Mouse (Mus musculus): ENCODE data around the gene Ticam1. TPM values are rescaled to one million over a fixed set of nuclear protein-coding genes. Genes with fewer than 3 reads are reported as not detected.

The Ticam1 gene
- polyA plus RNA-seq, 1 experiment = 4.0 TPM

DNA sequence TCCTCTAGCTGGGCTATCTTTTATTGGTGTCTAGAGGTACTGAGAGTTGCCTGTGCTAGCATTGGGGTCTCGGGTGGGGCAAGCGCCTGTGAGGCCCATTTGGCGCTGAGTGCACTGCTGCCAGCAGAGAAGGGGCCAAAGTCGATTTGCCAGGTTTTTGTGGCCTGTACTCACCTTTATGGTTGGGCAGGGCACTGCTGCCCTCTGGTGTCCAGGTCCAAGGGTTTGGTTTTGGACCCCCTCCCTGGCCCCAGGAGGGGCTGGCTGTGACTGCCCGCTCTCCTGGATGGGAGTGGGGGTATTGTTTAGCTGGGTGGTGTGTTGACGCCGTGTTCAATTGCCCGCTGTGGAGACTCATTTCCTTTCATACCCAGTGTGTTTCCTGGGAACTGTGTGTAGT, 29.2 kb upstream of the Ticam1 start:
- Histone ChIP-seq H3K4me3 (ENCODE audit: low read depth, low read length) (no peak overlapping the region), H3K36me3 (ENCODE audit: control insufficient read depth, insufficient read depth, low read length, poor library complexity, severe bottlenecking) (peaks cover 40% of the 10 kb centered on the region), H3K4me1 (ENCODE audit: control insufficient read depth, insufficient read depth, low read length) (peaks cover 2% of the 10 kb centered on the region), H3K9ac (ENCODE audit: low read depth, poor library complexity, severe bottlenecking) (0 out of 2 replicates have a peak overlapping the region, but pooled peaks have one; percentile 78), H3K9me3 (replicated peaks; ENCODE audit: control insufficient read depth, insufficient read depth, low read length, poor library complexity, severe bottlenecking) (no peaks in the 10 kb centered on the region), H3K27me3 (ENCODE audit: control insufficient read depth, insufficient read depth, low read length, poor library complexity, severe bottlenecking) (no peaks in the 10 kb centered on the region), H3K27ac (ENCODE audit: insufficient read depth, low read length) (no peak overlapping the region)
- TF ChIP-seq CTCF (IDR thresholded peaks at IDR 0.05; ENCODE audit: low read depth, low read length) (peak; percentile 41), POLR2A (IDR thresholded peaks at IDR 0.05; ENCODE audit: insufficient read depth, low read length) (no peak), EP300 (IDR thresholded peaks at IDR 0.05; ENCODE audit: insufficient read depth, low read depth, low read length) (no peak)

DNA sequence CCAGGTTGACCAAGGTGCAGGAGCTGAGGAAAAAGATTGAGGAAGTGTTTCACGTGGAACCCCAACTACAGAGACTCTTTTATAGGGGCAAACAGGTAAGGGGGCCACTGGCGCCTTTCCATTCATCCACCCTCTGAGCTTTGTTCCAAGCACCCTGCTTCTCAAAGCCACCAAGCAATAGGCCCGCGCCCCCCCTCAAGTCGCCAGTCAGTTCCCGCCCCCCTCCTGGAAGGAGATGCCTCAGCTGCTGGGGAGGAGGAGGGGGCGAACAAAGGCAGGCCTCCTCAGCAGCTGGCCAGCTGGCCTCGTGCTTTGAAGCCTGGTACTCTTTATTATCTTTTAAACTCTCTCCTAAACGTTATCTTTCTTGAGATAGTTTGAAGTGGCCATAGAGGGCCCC, 28.6 kb upstream of the Ticam1 start:
- Histone ChIP-seq H3K27me3 (ENCODE audit: control insufficient read depth, insufficient read depth, low read length, poor library complexity, severe bottlenecking) (no peaks in the 10 kb centered on the region), H3K4me3 (ENCODE audit: low read depth, low read length) (peak overlapping the region; percentile 74), H3K36me3 (ENCODE audit: control insufficient read depth, insufficient read depth, low read length, poor library complexity, severe bottlenecking) (peaks cover 36% of the 10 kb centered on the region), H3K4me1 (ENCODE audit: control insufficient read depth, insufficient read depth, low read length) (peaks cover 2% of the 10 kb centered on the region), H3K9me3 (replicated peaks; ENCODE audit: control insufficient read depth, insufficient read depth, low read length, poor library complexity, severe bottlenecking) (no peaks in the 10 kb centered on the region), H3K9ac (ENCODE audit: low read depth, poor library complexity, severe bottlenecking) (peak overlapping the region; percentile 78), H3K27ac (ENCODE audit: insufficient read depth, low read length) (no peak overlapping the region)
- TF ChIP-seq EP300 (IDR thresholded peaks at IDR 0.05; ENCODE audit: insufficient read depth, low read depth, low read length) = no peak
- no peak for TF ChIP-seq POLR2A (IDR thresholded peaks at IDR 0.05; ENCODE audit: insufficient read depth, low read length)
- no peak for TF ChIP-seq CTCF (IDR thresholded peaks at IDR 0.05; ENCODE audit: low read depth, low read length)

DNA sequence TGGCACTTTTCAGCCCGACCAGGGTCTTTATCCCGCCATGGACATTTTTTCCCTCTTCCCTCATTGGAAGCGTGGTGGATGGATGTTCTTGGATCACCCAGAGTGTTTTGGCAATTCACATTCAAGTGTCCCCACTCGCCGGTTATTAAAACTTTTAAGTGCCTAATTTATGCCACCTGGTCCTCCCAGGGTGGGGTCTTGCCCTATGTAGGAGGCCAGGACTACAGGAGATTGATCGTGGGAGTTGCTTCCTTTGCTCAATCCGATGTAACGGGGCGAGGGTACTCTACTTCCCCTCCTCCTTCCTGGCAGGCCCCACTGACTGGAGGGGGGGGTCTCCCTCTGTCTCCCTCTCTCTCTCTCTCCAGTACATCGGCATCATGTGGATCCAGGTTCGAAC, 28.1 kb upstream of the Ticam1 start:
- Histone ChIP-seq H3K4me1 (ENCODE audit: control insufficient read depth, insufficient read depth, low read length) (peaks cover 2% of the 10 kb centered on the region), H3K4me3 (ENCODE audit: low read depth, low read length) (peak overlapping the region; percentile 74), H3K9me3 (replicated peaks; ENCODE audit: control insufficient read depth, insufficient read depth, low read length, poor library complexity, severe bottlenecking) (no peaks in the 10 kb centered on the region), H3K27ac (ENCODE audit: insufficient read depth, low read length) (no peak overlapping the region), H3K27me3 (ENCODE audit: control insufficient read depth, insufficient read depth, low read length, poor library complexity, severe bottlenecking) (no peaks in the 10 kb centered on the region), H3K9ac (ENCODE audit: low read depth, poor library complexity, severe bottlenecking) (peak overlapping the region; percentile 78), H3K36me3 (ENCODE audit: control insufficient read depth, insufficient read depth, low read length, poor library complexity, severe bottlenecking) (peaks cover 33% of the 10 kb centered on the region)
- no peak for TF ChIP-seq EP300 (IDR thresholded peaks at IDR 0.05; ENCODE audit: insufficient read depth, low read depth, low read length)
- TF ChIP-seq CTCF (IDR thresholded peaks at IDR 0.05; ENCODE audit: low read depth, low read length) = no peak
- no peak for TF ChIP-seq POLR2A (IDR thresholded peaks at IDR 0.05; ENCODE audit: insufficient read depth, low read length)

DNA sequence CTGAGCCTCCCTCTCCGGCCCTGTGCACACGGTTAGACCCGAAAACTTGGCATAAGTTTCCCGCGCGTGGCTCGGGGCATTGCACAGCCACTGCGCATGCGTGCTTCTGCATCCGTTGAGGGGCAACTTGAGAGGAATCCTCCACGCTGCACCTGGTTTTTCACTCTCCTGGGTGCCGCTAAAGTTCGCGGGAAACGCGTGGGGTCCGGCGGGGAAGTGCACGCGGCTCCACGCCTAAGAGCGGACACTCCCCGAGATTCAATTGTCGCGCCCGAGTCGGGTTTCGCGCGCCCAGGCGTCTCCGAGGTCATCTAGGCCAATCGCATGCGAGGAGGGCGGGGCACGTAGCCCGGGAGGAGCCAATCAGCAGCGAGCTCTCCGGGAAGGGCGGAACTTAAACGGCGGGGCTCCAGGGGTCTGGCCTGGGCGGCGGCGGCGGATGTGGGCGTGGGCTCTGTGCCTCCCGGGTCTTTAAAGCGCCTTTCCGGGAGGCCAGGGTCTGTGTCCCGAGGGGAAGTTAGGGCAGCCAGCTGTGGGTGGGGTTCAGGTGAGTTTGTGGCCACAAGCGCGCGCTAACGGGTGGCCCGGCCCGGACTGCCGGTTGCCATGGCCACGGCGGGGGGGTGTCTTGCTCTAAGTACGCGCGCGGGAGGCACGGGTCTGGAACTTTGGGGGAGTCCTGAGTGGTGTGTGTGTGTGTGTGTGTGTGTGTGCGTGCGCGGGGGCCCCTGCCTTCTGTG, 27.4 kb upstream of the Ticam1 start:
- Histone ChIP-seq H3K36me3 (ENCODE audit: control insufficient read depth, insufficient read depth, low read length, poor library complexity, severe bottlenecking) (peaks cover 28% of the 10 kb centered on the region), H3K27me3 (ENCODE audit: control insufficient read depth, insufficient read depth, low read length, poor library complexity, severe bottlenecking) (no peaks in the 10 kb centered on the region), H3K4me3 (ENCODE audit: low read depth, low read length) (peak overlapping the region; percentile 77), H3K9me3 (replicated peaks; ENCODE audit: control insufficient read depth, insufficient read depth, low read length, poor library complexity, severe bottlenecking) (no peaks in the 10 kb centered on the region), H3K4me1 (ENCODE audit: control insufficient read depth, insufficient read depth, low read length) (peaks cover 2% of the 10 kb centered on the region), H3K27ac (ENCODE audit: insufficient read depth, low read length) (peak overlapping the region; percentile 74), H3K9ac (ENCODE audit: low read depth, poor library complexity, severe bottlenecking) (peak overlapping the region; percentile 78)
- no peak for TF ChIP-seq POLR2A (IDR thresholded peaks at IDR 0.05; ENCODE audit: insufficient read depth, low read length)
- no peak for TF ChIP-seq CTCF (IDR thresholded peaks at IDR 0.05; ENCODE audit: low read depth, low read length)
- TF ChIP-seq EP300 (IDR thresholded peaks at IDR 0.05; ENCODE audit: insufficient read depth, low read depth, low read length) = no peak

DNA sequence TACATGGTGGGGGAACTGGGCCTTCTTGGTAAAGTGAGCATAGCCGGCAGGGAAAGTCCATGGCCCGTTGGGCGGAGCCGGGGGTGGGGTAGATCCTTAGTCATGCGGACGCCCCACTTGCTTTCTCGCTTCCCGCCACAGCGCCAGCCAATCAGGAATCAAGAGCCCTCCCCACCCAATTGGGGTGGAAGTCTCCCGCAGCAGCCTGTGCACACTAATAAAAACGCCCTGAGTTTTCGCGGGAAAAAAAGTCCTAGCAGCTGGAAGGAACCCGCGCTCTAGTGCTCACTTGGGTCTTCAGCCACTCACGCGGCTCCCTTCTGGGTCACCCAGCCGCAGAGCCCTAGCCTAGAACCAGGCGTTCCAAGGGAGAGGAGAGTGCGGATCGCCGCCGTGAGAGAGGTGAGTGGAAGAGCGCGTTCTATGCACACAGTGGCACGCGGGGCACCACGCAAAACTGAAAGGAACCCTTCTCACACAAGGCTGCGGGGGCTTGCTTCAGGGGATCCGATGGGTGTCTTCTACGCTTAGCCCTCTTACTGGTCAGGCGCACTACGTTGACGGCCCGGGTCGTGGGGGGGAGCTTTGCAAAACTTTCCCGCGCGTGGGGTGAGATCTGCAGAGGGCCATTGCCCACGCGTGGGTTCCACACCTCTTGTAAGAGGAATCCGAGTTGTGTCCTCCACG, 26.7 kb upstream of the Ticam1 start, which contains the start of gene Uhrf1:
Gene Uhrf1, plus strand, starts transcription at position 162 of the 687 bp plus-strand sequence.
- TF ChIP-seq POLR2A (IDR thresholded peaks at IDR 0.05; ENCODE audit: insufficient read depth, low read length) = peak; percentile 14
- TF ChIP-seq CTCF (IDR thresholded peaks at IDR 0.05; ENCODE audit: low read depth, low read length) = no peak
- peak within 1 kb of the TSS; percentile 77 for H3K4me3 ChIP-seq (ENCODE audit: low read depth, low read length)
- H3K9me3 ChIP-seq (replicated peaks; ENCODE audit: control insufficient read depth, insufficient read depth, low read length, poor library complexity, severe bottlenecking) = no peaks in the 10 kb centered on the region
- peaks cover 2% of the 10 kb centered on the region for H3K4me1 ChIP-seq (ENCODE audit: control insufficient read depth, insufficient read depth, low read length)
- H3K36me3 ChIP-seq (ENCODE audit: control insufficient read depth, insufficient read depth, low read length, poor library complexity, severe bottlenecking) = peaks cover 23% of the 10 kb centered on the region
- H3K27ac ChIP-seq (ENCODE audit: insufficient read depth, low read length) = peak within 1 kb of the TSS; percentile 83
- H3K27me3 ChIP-seq (ENCODE audit: control insufficient read depth, insufficient read depth, low read length, poor library complexity, severe bottlenecking) = no peaks in the 10 kb centered on the region
- H3K9ac ChIP-seq (ENCODE audit: low read depth, poor library complexity, severe bottlenecking) = peak within 1 kb of the TSS; percentile 78

Data from ES-Bruce4 (cell line).